Mouse (Mus musculus) urinary bladder, postnatal 25 days (tissue): ENCODE measurements around the gene Ccdc158.

Experiments used
- DNase-seq: peaks from one replicate; pipeline ENCODE4 v3.0.0; 2022; ENCODE audit warnings: low spot score

Gene Ccdc158

DNA sequence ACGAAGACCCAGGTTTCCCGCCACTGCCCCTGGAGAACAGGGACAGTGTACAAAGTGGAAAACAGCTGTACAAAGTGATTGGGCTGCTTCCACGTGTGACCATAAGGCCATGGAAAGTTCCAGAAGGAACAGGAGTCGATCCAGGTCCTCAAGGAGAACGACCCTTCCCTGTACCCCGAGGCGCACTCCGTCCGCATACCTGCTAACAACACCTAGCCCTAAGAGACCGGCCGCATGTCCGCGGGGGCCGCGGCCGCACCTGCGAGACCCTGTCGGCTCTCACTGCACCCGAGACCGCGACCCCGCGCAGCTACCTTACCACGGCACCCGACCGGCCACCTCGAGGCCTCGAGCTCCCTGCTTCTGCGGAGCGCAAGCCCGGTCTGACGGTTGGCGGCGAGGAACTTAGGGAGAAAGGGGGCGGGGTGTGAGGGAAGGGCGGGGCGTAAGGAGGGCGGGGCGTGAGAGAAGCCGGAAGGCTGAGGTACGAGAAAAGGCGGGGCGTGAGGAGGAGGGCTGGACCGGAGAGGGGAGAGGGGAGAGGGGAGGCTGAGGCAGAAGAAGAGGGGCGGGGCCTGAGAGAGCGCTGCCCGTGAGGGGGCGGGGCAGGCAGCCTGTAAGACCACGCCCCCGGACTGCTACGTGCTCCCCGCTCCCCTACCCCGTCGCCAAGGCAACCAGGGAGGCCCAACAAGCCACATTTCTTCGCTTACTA lies at the start of gene Ccdc158:
Gene Ccdc158 (minus strand): TSS at position 413 of the 715 bp plus-strand sequence.
- DNase-seq, result peak; percentile 65

DNA sequence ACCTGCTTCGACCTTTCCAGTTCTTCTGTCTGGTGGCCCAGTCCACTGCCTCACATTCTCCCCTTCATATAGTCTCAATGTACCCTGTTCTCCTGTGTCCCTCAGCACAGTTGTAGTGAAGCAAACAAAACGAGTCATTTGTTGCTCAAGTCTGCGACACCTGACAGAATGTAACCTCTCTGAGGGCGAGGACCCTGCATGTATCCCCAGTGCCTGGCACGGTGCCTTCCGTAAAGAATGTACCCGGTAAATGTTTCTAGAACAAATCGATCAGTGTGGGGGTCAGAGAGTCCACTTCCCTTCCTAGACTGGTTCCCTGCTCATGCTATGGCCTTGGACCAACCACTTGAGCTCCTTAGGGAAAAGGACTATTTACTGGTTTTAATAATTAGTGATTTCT lies 46.5 kb upstream of the Ccdc158 start:
- no peak for DNase-seq

DNA sequence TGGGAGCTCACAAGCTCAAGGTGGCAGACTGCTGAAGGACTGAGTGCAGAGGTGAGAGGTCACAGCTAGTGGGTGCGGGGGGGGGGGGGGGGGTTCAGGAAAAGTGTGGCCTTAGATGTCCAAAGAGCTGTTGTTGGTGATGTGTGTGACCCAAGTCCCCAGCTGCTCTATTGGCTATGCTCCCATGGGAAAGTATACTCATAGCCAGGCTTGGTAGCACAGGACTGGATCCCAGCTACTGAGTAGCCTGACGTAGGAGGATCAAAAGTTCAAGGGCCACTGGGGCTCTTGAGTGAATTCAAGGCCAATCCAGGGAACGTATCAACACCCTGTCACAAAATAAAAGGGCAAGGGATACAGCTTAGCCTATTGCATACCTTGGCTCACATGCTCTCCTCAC lies 43.8 kb upstream of the Ccdc158 start:
- no peak for DNase-seq

DNA sequence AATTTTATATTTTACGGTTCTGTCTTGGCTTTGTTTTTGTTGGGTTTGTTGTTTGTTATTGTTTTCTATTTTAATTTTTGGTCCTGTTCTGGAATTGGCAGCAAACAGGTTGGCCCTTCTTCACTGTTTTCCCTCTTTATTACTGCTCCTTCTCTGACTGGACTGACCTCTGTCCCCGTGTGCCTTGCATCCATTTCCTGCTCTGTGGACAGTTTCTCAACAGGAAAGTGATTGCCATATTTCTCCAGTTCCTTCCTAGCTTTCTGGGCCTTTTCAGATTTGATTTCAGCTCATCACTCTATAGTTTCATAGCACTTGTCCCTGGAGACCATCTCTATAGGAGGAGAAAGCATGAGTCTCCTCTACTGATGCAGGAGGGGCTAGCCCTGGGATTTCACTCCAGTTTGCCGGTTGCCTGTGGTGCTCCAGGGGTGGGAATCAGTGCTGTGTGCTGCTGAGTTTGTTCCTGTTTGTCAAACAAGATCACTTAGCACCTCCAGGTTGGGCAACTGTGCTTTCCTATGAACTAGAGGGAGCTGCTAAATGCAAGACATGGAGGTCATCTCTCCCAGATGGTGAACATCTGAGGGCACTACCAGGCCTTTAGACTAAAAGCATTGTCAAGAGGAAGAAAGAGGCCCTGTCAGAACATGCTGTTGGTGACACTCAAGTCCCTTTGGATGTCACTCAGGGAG lies 42.7 kb upstream of the Ccdc158 start:
- DNase-seq, result no peak

DNA sequence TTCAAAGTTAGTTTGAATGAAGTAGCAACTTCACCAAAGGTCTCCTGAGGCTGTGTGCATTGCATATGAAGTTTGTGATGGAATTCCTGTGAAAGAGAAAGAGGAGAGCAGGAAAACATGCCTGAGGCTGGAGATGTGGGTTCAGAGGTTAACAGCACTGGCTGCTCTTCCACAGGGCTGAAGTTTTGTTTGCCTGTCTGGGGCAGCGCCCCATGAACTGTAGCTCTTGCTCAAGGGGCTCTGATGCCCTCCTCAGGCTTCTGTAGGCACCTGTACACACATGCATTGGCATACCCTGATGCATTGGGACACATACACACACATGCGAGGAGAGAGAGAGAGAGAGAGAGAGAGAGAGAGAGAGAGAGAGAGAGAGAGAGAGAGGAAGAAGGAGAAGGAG lies 40.8 kb upstream of the Ccdc158 start:
- no peak for DNase-seq

DNA sequence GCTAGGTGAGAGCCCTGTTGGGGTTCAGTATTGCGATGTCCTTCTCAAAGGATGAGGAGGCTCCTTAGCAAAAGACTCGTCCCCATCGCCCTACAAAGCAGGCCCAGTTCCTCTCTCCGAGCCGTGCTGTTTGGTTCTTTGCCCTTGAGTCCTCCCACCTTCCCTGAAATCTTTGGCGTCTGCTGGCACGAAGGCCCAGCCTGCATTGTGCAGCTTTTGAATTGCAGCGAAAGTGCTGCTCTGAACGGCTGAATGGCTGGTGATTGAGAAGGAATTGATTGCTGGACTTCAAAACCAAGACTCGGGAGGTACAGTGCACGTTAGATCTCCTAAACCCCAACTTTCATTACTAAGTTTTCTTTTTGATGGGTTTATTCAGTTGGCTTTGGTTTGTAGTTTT lies 40.2 kb upstream of the Ccdc158 start:
- no peak for DNase-seq

DNA sequence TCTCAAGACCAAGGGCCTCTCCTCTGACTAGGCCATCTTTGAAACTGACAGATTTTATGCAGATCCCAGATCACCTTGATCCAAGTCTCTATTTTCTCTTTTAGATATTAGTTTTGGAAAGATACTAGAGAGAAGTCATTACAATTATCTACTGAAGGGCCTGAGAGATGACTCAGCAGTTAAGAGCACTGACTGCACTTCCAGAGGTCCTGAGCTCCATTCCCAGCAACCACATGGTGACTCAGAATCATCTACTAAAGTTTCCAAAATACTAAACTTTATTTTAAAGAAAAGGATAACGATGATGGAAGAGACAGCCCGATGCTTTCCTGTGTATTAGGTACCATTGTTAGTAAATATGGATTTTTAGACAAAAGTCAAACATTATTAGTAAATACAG lies 39.8 kb upstream of the Ccdc158 start:
- no peak for DNase-seq

DNA sequence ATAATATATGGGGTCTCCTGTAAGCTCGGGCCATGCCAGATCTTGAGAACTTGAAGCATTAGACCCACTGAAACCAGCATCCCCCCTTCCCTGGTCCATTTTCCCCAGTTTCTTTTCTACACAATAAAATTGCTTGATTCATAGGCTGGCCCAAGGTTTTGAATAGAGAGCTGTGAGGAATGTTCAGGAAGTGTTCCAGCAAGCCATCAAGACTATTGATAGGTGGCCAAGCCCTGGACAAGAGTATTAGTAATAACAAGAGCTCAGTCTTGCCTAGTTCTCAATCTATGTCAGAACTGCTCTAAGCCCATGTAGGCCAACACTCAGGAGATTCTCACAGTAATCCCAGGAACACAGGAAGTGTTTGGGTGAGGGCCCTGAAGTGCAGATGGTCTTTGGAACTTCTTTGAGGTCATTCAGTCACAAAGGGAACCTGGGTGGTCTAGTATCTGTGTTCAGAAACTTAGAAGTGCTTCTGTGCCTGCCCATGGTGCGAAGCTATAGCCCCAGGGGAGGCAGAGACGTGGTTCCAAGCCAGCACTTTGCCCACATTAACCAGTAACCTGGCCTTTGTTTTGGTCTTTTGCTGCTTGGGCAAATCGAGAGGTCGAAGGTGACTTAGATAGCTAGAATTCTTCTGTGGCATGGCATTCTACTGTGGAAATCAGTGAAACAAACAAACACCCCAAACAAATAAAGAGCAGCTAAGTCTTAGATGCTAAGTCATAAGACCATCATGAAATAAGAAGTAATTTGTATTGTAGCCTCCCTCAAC lies 37.7 kb upstream of the Ccdc158 start:
- DNase-seq, result no peak

DNA sequence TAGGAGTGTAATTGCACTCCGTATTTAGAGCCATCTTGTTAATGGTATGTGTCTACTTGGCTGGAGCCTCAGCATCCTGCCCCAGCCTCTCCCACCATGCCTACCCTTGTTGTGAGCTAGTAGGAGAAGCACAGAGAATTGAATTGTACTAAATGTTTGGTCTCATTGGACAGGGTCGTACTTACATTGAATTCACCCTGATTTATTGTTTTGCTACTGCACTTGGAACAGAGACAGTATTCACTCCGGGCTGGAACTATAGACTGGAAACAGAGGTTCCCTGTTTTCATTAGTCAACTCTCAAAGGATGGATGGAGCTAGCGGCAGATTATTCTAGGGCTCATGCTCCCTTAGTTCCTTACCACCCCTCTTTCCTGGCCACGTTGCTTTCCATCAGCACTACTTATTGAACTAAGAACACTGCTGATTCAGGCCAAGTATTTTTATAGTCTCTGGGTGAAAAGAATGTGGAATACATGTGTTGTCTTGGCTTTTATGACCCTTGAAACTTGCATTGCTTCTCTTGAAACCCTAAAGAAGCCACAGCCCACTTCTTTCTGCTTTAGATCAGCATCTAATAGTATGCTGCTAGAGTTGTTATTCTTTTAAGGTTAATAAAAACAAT lies 36.7 kb upstream of the Ccdc158 start:
- DNase-seq, result no peak

DNA sequence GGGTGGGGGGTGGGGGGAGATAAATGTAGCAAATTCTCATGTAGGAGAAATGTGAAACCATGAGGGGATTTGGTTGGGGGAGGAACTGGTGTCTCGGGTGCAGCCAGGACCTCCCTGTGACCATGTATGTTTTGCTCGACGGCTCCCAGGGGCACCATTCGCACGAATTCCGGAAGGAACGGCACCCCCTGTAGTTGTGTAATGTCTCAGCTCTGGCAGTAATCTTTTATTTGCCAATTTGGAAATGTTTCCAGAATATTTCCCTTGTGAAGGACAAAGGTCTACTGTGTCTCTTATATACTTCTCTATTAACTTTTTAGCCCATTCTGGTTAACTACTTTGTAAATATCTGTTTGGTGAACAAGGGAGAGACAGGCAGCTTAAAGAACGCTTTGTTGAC lies 35.7 kb upstream of the Ccdc158 start:
- DNase-seq, result no peak

DNA sequence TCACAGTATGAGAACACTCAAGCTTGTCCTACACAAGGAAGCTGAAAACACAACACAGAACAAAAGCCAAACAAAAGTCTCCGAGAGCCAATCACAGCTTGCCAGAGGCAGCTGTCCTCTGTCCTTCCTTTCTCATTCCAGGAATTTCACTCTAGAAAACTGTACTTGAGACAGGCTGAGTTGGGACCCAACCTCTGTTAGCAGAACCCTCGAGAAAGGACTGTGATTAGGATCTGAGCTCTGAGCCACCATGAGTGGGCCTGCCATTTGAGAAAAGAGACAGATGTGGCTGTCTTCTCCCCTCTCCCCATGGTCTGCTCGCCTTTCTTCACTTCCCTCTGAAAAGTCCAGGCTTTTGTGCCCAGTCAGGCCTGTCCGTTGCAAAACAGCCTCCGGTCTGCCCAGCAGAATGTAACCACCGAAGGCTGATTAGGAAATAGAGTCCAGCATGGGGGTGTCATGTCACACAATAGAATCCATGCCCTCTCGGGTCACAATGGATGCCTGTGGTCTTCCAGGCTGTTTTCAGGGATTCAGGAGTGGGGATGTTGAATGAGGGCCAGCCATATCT lies 32.9 kb upstream of the Ccdc158 start:
- DNase-seq, result no peak

DNA sequence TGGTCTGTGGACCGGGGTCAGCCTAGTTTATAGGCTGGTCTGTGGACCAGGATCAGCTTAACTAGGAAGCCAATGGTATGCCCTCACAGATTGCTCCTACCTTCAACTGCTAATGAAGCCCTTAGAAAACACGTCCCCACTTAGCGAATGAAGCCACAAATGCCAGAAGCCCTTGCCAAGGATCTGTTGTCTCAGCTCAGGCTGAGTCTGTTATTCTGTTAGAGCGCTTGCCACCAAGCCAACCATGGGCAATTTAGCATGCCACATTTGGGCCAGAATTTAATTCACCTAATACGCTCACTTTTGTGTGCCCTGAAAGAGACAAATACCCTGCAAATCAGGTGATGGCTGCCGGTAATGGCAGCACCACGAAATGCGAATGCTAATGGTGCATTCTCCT lies 28.6 kb upstream of the Ccdc158 start:
- no peak for DNase-seq

DNA sequence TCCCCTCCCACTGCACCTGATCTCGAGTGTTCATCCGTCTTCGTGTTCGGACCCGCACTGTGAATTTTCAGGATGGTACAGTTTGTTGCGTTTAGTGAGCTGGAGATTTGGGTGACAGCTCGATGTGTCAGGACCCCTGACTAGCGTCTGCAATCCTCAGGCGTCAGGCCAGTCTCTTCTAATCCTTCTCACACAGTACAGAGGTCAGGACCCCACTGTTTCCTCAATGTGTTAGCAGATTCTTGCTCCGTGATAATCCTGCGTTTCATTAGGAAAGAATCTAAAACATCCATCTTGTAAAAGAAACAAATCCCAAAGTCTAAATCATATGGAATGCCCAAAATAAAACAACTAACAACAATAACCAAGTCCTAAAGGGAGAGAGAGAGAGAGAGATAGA lies 26.7 kb upstream of the Ccdc158 start:
- DNase-seq, result no peak

DNA sequence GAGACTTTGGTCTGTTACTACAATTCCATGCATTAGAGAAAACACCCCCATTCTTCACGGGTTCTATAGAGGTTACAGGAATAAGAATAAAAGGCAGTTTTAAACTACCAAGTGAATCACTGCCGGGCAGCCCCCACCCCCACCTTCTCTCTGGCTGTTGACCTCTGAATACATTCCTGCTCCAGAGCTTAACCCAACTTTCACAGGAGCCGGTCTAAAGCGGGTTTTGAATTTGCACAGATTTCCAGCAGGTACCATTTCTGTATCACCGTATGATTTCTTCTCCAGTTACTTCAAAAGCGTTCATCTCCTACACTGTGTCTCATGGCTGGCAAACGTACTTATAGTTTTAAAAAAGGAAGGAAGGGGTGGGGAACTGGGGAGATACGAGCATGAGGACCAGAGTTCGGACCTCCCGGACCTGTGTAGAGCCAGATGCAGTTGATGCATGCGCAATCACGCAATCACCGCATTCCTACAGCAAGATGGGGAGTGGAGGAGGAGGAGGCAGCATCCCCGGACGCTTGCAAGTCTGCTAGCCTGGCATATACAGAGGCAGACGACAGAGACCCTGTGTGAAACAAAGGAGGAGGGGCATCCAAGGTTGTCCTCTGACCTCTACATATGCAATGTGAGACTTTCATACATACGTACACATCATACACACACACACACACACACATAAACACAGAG lies 23.9 kb upstream of the Ccdc158 start:
- DNase-seq, result no peak

DNA sequence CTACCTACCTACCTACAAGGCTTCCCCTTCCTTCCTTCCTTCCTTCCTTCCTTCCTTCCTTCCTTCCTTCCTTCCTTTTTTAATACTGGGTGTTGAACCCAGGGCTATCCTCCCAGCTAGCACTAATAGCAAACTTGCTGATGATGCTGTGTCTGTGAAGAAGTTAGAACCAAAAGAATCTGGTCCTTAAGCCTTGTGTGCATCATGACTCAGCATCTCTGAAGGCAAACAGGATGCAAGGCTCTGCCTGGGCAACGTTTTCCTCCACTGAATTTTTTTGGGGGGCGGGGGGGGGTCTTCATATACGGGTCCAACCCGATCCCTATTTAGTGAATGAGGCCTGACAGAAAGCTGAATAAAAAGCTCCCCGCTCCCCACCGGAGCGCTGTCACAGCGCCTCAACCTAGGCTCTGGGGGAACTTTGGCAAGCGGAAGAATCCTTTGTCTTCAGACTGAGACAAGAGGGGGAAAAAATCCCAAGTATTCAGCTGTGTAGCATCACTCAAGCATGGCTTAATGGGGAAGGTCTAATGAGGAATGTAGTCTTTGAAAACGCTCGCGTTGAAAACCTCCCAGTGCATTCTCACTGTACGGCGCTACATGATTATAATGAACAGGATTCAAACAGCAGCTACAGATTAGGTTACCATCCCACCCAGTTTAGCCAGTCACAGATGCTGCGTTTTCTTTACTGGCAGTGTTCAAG lies 23.2 kb upstream of the Ccdc158 start:
- DNase-seq, result no peak

DNA sequence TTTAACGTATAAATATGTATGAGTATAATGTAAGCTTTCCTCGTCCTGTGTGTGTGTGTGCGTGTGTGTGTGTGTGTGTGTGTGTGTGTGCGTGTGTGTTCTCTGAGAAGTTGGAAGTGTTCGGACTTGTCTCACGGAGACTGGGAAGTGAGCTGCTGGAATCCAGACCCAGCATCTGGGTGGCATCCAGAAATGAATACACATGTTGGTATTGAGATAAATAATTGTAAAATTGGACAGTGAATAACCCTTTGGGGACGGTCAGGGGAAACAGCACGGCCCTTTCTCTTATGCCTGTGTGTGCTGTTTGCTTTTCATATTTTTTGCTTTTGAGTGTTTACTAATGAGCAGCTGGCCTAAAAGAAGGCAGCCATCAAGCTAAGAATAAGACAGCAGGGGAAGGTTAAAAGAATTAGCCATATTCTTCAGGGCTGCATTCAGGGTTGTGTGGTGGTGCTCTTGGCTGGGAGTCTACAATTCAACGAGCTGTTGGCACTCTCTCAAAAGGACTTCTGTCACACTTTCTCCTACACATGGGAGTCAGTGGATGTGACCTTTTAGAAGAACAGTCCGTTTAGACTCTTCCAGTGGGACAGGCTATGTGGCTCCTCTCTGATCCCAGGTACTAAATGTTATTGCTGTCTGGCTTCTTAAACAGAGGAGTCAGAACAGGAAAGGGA lies 19.4 kb upstream of the Ccdc158 start:
- DNase-seq, result no peak

DNA sequence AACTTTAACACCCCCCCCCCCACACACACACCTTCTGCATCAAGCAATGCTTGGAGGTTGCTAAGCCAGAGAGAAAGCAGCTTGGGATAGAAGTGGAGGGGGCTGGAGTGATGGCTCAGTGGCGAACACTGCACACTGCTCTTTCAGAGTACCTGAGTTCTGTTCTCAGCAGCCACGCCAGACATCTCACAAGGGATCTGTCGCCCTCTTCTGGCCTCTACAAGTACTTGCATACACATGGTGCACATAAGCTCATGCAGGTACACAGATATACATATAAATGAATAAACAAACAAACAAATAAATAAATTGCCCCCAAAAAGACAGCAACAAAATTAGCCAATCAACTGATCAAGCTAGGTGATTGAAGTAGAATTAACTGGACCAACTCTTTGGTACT lies 18.7 kb upstream of the Ccdc158 start:
- DNase-seq, result no peak

DNA sequence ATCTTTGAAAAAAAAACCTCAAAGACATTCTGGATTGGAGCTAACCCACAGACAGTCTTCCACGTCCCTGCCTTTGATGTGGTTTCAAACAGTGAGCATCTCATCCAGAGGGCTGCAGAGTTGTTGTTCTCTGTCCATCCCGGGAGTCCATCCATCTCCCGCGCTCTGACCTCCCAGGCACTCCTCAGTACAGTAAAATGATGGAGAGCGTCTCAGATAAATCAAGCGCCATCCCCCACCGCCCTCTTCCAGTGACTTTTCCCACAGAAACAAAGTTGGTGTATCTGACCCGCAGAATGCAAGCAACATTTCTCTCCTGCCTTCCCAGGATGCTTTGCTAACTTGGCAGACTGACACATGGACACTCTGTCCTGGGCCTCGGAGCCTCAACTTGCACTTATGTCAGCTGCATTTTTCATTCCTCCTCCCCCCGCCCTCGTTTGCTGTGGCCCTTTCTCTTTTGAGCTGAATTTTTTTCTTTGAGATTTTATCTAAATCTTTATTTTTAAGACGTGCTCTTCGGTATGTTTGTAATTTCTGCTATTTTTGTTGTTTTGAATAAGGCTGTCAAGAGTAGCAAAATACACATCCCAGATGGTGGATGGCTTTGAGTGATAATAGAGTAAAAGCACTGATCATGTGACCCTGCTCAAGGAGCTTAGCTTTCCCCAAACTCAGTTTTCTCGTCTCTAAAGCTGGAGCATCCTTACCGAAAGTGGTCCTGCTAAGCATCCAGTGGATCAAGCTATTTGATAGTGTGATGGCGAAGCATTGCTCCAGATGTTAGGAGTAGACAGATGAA lies 17.3 kb upstream of the Ccdc158 start:
- no peak for DNase-seq

DNA sequence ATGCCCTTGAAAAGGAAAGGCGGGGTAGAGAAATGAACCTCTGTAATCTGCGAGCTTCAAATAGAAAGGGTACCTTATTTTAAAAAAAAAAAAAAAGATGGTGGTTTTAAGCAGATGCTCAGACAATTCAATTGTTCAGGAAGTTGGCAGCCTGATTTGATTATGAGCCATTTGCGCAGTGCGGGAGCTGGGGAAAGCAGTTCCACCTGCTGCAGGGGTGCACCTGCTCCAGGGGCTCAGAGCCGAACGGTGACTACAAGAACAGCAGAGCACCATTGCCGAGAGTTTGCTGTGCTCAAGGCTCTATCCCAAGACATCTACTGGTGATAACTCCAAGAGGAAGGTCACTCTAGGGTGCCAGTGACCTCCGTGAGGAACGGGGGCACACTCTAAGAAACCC lies 13.5 kb upstream of the Ccdc158 start:
- DNase-seq, result no peak

DNA sequence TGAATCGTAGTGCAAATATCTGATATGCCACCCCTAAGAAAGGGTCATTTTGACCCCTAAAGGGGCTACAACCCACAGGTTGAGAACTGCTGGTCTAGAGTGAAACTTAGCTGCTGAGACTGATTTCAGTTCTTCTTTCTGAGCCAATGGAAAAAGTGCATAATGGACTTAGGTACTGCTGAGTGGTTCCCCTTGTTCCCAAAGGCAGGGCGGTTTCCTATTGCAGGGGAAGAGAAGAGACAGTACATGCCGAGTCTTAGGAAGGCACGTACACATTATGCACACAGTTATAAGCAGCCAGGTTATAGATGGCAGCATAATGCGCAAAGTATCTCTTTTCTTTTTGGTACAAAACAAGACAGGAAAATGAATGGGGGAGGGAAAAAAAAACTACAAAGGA lies 13.1 kb upstream of the Ccdc158 start:
- no peak for DNase-seq
